Mouse (Mus musculus) gastrocnemius, adult 2 months (tissue): ENCODE results near the gene Gm21773. TPM values are rescaled to one million over a fixed set of nuclear protein-coding genes. Genes with fewer than 3 reads are reported as not detected.
"Not testable (repeated sequence)": the region's sequence is repeated elsewhere in the genome, so short reads cannot be mapped to it uniquely, and the experiment has no call there.

Experiments used
- DNase-seq: peaks from one replicate; pipeline ENCODE4 v3.0.0; 2022
- H3K27ac ChIP-seq: fragments of 200-600 bp; 2 replicates; pipeline ENCODE4 v1.8.1; 2022; ENCODE audit warnings: mild to moderate bottlenecking
- H3K4me3 ChIP-seq: fragments of 200-600 bp; 2 replicates; pipeline ENCODE4 v1.8.1; 2022; ENCODE audit warnings: mild to moderate bottlenecking, moderate library complexity
- intact Hi-C: fragments of 180-260 bp; cut with DNase I; formaldehyde crosslinking; loops from one replicate; pipeline ENCODE4 v1.15.1; 2025
- long read RNA-seq, 2 experiments: library from polyadenylated mRNA; stranded (forward); transcript quantifications; one replicate each; pipeline ENCODE4 v2.0.0; 2021
- total RNA-seq, 2 experiments: library from RNA; stranded (reverse); gene quantifications; 2 replicates each; pipeline ENCODE4 v1.2.3; 2021

Gm21773 gene
- not detected for total RNA-seq
- long read RNA-seq, experiment 1 = 0 reads
- long read RNA-seq, experiment 2 = 0 reads

DNA sequence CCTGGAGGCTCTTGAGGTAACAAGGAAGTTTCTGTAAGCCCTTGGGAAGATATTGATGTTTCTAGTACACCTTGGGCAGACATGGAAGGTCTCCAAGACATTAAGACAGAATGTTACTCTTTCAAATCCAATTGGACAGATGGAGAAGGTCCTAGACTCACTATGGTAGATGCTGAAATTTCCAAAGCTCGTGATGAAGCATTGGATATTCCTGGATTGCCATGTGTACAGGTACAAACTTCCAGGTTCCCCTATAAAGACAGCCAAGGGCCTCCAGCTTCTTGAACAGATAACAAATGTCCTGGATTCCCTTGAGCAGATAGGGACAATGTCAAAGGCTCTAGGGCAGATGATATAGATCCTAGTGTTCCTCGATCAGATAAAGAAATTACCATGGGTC is at the start of gene Gm21773:
Gene Gm21773 (minus strand): TSS at position 101 of the 400 bp plus-strand sequence.
- H3K4me3 ChIP-seq, DNase-seq, H3K27ac ChIP-seq, intact Hi-C loops: not testable (repeated sequence)
